Mouse (Mus musculus): ENCODE data around the gene Gsx1. TPM values are rescaled to one million over a fixed set of nuclear protein-coding genes. Genes with fewer than 3 reads are reported as not detected.

The Gsx1 gene
- polyA plus RNA-seq (2012; rRNA removed): 7.9 and 8.4 TPM in 2 replicates

GRCm38 (mm10) chr5:147188571-147188975 is at the start of gene Gsx1:
Gene Gsx1, plus strand, starts transcription at chr5:147188696.

Other genes starting within 250 kb of the Gsx1 start
- gene Gtf3a, start 240.0 kb upstream of the Gsx1 start, polyA plus RNA-seq (2012; rRNA removed): 81.0 and 81.4 TPM in 2 replicates
- 18.9 and 21.9 TPM in 2 replicates for gene Mtif3, start 224.9 kb upstream of the Gsx1 start, polyA plus RNA-seq (2012; rRNA removed)
- 7.5 and 8.6 TPM in 2 replicates for gene Lnx2, start 112.1 kb upstream of the Gsx1 start, polyA plus RNA-seq (2012; rRNA removed)
- 99.4 and 99.7 TPM in 2 replicates for gene Polr1d, start 111.6 kb upstream of the Gsx1 start, polyA plus RNA-seq (2012; rRNA removed)
- gene Pdx1, start 81.3 kb downstream of the Gsx1 start, polyA plus RNA-seq (2012; rRNA removed): not detected in 2 replicates
- gene Cdx2, start 118.6 kb downstream of the Gsx1 start, polyA plus RNA-seq (2012; rRNA removed): not detected in 2 replicates
- not detected in 2 replicates for gene Urad, start 133.7 kb downstream of the Gsx1 start, polyA plus RNA-seq (2012; rRNA removed)
- 0.42 and 0.44 TPM in 2 replicates for gene Flt3, start 211.8 kb downstream of the Gsx1 start, polyA plus RNA-seq (2012; rRNA removed)
- 50.2 and 52.3 TPM in 2 replicates for gene Pan3, start 241.5 kb downstream of the Gsx1 start, polyA plus RNA-seq (2012; rRNA removed)